In genomic region chr1:72791743-72792142, GRCm38 (mm10) we compare ENCODE assay signal across 26 mouse cellular contexts. TPM values are rescaled to one million over a fixed set of nuclear protein-coding genes. Genes with fewer than 3 reads are reported as not detected.
"Had no signal": no experiment of that assay in that cellular context is flagged by ENCODE, and none has a peak within 500 bp of the region (broad histone marks: within the 10 kb centered on the region; RNA-seq: fewer than 3 reads in every experiment).

No protein-coding gene starts in this region.

- H3K4me2 ChIP-seq: heart, embryonic 11.5 days; heart, embryonic 13.5 days; heart, embryonic 15.5 days; hindbrain, embryonic 12.5 days; hindbrain, embryonic 14.5 days; intestine, embryonic 15.5 days; limb, embryonic 12.5 days had no signal

- ATAC-seq: hindbrain, embryonic 16.5 days; inflammation-experienced regulatory T-cells, adult 6 months had no signal

- H3K4me1 ChIP-seq: heart, embryonic 13.5 days; heart, embryonic 15.5 days; hindbrain, embryonic 12.5 days; intestine, embryonic 15.5 days had no signal

- H3K27me3 ChIP-seq: heart, embryonic 13.5 days; heart, embryonic 15.5 days; hindbrain, embryonic 12.5 days; intestine, embryonic 15.5 days; limb, embryonic 12.5 days had no signal

- H3K9me3 ChIP-seq: heart, embryonic 15.5 days; hindbrain, embryonic 12.5 days; intestine, embryonic 15.5 days; limb, embryonic 10.5 days; limb, embryonic 12.5 days had no signal

- H3K36me3 ChIP-seq: heart, embryonic 13.5 days; heart, embryonic 15.5 days; hindbrain, embryonic 10.5 days; hindbrain, embryonic 12.5 days; intestine, embryonic 15.5 days; limb, embryonic 10.5 days; limb, embryonic 12.5 days had no signal

- DNase-seq: gastrocnemius, postnatal 14 days; gastrocnemius, postnatal 36 days; heart, adult 11 months; heart, adult 2 months; heart, postnatal 14 days; heart, postnatal 36 days; kidney, adult 18-20 months; kidney, adult 8-10 months; kidney, postnatal 10 days; kidney, postnatal 25 days; kidney, postnatal 4 days; liver had no signal

- H3K9ac ChIP-seq: heart, embryonic 13.5 days; heart, embryonic 15.5 days; hindbrain, embryonic 12.5 days; hindbrain, embryonic 14.5 days; intestine, embryonic 15.5 days; limb, embryonic 12.5 days; liver, embryonic 14.5 days had no signal

- H3K4me3 ChIP-seq: heart, adult 2 months; heart, embryonic 13.5 days; heart, embryonic 15.5 days; hindbrain, embryonic 10.5 days; hindbrain, embryonic 12.5 days; intestine, embryonic 15.5 days; layer of hippocampus, adult 2 months; left cerebral cortex, adult 2 months; limb, embryonic 10.5 days; limb, embryonic 12.5 days had no signal

- H3K27ac ChIP-seq: heart, adult 2 months; heart, embryonic 13.5 days; heart, embryonic 15.5 days; hindbrain, embryonic 10.5 days; hindbrain, embryonic 12.5 days; hindbrain, embryonic 14.5 days; intestine, embryonic 15.5 days; layer of hippocampus, adult 2 months; left cerebral cortex, adult 2 months; limb, embryonic 10.5 days; limb, embryonic 12.5 days; liver, embryonic 14.5 days had no signal

RNA-seq across cellular contexts. Expression of gene Igfbp2, which starts 32.6 kb away (rescaled TPM):
- polyA plus RNA-seq: inflammation-experienced regulatory T-cells, adult 6 months had no signal
